Mouse (Mus musculus) adrenal gland, adult (tissue): ENCODE data around the gene Vti1a.

ENCODE experiments used
- DNase-seq, 2 experiments: peaks; one replicate each; pipeline ENCODE4 v3.0.0; 2022 to 2023; ENCODE audit warnings: low spot score in 1 of 2; ENCODE audit not compliant: inconsistent age in 2 of 2

Gene Vti1a

DNA sequence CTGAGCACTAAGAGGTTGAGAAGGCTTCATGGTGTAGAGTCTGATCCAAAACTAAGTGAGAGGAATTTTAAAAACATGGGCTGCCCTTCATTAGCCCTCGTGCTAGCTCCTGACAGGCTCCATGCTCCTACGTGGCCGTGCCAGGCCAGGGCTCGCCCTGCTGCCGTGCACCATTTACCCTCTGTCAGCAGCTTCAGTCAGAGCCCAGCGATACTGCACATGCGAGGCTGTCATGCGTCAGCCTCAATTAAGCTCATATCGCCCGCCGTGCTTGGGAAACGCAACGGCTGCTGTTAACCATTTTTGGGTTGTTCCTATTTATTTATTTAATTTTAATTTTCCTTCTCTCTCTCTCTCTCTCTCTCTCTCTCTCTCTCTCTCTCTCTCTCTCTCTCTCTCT, 133.0 kb downstream of the Vti1a start:
- DNase-seq = no peak

DNA sequence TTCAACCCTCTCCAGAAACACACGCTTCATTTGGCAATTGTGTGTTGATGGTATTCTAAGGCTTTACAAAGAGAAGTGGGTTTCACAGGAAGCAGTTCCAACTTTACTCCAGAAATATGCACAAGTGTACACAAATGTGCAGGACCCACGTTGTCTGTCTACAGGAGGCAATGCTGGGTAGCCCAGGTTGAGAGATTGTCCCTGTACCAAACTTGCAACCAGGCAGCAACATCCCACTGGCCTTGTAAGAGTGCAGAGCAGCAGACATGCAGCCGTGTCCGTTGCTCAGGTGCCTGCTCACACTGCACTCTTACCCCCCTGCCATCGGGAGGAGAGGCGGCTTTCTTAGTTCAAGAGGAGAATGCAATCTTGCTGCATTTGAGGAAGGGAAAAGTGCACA, 133.4 kb downstream of the Vti1a start:
- no peak for DNase-seq

DNA sequence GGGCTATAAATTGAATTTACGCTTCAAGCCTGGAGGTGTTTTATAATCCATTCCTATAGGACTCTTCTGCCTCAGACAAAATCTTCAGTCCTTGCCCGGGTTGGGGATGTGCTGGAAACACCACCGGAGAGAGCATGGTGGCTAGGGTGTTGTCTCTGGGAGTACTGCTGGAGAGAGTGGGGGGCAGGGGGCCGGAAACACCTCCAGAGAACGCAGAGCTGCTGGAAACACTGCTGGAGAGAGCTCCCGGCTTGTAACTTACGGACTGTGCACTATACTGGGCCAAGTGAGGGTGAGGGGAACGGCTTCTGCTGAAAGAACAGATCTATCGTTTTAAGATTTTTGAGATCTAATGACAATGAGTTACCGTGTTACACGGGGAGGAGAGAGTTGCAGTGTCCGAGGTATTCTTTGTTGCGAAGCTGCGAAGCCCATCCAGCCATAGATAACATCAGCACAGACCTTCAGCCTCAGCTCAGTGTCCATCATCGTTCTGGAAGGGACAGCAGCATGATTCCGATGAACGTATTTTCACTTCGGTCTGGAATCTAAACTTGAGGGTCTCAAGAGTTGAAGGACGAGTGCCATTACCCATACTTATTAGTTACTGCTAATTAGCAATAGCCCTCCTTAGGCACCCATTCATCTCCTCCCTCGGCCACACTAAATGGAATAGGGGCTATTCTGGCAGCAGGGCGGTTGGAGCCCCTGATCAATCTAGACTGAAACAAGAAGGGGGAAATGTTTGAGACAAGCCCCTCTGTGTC, 140.4 kb downstream of the Vti1a start:
- no peak for DNase-seq

DNA sequence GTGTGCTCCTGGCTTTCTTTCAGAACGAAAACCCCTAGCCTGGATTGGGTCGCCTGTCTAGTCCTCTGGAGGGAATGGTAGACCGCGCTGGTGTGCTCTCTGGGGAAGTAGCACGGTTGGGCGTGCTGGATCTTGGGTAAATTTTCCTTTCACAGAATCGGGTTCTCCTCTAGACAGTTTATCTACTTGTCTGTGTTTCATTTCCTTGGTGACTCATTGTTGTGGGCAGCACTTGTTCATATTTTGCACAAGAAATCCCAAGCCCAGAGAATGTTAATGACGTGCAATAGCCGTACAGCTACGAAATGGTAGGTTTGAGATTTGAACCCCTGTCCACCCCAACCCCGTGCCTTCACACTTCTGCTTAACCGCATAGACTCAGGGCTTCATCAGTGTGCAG, 145.9 kb downstream of the Vti1a start:
- DNase-seq = no peak

DNA sequence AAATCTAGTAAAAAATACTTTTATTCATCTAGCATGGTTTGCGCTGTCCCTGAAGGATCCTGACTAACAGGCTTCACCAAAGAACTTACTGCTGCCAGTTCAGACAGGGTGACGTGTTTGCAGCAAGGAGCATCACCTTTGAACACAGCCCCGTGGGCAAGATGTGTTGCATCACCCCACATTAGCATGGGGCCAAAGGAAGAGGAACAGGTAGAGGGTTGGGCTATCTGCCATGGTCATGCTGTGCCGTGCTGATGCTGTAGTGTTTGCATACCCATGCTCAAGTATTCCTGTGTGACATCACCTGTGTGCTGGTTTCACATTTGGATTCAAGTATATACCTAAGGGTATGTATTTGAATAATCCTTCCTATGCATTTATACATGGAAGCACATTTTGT, 147.6 kb downstream of the Vti1a start:
- no peak for DNase-seq

DNA sequence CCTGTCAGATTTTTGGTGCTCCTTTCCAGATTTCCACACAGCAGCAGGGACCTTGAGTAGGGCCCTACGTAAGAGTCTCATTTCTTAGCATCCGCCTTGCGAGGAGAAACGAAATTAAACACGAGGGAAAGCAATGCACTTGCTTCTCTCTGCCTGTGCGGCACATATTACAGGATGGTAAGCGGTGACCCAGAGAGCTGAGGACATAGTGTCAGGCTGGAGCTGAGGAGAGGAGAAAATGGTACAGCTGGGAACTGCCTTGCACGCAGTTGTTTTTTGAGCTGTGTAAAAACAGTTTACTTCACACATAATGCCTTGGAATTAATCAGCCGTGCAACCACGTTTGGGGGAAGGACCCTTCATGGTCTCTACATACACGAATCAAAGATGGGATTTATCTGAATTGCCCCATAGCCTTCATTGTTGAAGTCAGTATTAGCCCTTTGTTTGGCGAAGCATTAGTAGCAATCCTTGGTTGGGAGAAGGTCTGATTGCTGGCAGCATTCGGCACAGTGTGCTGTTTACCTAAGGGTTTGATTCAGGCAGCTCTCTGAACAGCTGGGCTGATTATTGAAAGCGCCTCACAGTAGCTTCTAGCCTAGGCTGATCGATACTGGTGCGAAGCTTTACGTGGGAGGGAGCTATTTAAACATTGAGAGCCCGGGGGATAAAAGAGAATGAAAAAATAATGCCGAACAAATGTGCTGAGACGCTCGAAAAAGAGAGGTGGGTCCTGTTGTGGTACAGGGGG, 153.4 kb downstream of the Vti1a start:
- no peak for DNase-seq

DNA sequence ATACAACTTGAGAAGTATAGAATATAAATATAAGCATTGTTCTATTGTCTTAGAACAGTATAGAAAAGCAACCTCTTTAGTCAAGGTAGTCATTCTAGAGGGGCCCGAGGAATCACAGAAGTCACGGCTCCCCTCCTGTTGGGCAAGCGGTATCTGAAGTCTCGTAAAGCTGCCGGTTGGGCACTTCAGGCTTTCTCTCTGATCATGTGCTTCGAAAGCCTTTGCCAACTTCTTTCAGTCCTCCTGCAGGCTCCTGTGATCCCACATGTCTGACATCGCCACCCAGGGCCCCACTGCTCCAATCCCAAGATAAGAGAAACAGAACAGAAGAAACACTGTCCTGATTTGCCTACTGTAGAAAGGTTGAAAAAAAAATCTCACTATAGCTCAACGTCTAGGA, 156.5 kb downstream of the Vti1a start:
- DNase-seq = no peak

DNA sequence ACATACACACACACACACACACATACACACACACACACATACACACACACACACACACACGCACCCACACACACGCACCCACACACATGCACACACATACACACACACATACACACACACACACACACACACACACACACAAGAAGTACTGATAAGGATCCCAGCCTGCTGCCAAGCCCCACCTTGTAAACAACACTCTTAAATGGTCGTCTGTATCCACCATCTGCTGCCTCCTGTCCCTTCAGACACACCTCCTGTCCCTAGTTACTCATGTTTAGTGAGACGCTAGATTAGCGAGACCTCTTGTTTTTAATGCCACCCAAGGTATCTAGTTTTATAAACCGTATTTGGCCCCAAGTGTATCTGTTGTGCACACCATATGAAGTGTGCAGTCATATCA, 158.1 kb downstream of the Vti1a start:
- no peak for DNase-seq

DNA sequence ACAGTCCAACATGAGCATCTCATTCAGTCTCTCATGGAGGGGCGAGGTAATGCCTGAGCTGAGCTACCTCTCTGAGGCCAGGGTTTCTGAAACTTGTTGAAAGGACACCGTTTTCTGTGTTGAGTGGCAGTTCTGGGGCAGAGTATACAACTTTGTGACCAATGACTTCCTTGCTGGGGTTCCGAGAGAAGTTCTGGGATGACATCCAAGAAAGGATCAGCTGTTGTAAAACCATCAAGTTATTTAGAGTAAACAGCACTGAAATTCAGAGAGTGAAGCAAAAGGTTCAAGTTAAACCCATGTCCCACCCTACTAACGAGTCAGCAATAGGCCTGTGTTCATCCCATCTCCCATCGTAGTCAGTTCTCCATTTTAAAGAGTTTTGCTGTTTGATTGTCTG, 164.4 kb downstream of the Vti1a start:
- no peak for DNase-seq

DNA sequence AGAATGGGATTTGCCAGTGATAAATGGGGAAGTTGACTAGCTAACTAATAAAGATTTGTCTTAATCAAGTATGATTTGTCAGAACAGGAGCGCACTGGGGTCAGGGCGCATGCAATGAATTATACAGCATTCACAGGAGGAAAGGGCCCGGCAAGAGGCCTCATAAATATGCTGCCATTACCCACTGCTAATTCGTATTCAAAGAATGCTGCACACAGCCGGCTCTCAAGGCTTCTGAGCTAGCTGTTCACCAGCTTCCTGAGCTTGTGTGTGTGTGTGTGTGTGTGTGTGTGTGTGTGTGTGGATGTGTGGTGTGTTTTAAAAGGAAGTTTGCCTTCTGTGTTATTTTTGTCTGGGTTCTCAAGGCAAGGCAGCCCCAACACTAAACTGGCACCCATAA, 165.2 kb downstream of the Vti1a start:
- no peak for DNase-seq

DNA sequence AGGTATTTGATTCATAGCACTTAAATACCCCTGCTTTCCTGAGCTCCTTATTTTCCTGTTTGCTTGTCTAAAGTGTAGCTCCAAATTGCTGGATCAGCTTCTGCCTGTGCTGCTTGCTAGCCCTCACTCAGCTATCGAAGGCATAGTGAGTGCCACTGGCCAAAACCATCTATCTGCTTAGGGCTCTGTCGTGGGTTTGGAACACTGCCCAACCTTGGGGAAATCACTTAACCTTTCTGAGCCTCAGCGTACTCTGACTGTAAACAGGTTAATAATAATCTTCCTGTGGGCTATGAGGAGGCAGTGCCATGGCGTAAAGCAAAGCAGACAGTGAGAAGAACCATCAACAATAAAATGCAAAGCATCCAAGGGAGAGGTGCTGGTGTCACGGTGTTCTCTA, 167.4 kb downstream of the Vti1a start:
- peak in 1 of 2 experiments; percentile 47 for DNase-seq

DNA sequence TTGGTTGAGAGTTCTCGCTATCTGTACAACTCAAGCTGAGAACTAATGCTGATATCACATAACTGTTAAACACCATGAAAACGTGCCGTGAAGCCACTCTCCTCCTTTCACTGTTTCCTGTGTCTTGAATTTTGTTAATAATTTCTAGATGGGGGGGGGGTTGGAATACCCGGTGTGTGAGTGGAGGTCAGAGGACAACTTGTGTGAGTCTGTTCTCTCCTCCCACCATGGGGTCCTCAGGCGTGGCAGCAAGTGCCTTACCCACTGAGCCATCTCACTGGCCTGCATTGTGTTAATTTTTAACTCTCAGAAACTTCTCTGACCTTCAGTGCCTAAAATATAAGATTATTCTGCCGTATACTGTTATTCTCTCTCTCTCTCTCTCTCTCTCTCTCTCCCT, 168.5 kb downstream of the Vti1a start:
- DNase-seq = no peak

DNA sequence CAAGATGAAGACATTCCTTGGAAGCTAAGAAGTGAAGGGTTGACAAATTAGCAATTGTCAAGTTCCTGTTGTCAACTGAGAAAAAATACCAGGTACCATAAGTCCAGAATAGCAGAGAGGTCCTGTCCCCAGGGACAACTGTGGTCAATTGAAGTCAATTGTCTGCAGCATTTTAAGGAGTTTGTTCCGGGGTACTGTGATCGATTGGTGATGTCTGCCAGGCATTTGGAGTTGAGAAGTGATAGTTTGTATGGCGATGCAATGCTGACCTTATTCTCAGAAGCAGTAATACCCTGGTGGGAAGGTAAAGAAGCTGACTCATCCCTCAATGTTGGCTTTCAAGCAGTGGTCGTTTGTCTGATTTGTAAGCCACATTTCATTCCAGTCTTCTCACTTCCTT, 170.4 kb downstream of the Vti1a start:
- no peak for DNase-seq

DNA sequence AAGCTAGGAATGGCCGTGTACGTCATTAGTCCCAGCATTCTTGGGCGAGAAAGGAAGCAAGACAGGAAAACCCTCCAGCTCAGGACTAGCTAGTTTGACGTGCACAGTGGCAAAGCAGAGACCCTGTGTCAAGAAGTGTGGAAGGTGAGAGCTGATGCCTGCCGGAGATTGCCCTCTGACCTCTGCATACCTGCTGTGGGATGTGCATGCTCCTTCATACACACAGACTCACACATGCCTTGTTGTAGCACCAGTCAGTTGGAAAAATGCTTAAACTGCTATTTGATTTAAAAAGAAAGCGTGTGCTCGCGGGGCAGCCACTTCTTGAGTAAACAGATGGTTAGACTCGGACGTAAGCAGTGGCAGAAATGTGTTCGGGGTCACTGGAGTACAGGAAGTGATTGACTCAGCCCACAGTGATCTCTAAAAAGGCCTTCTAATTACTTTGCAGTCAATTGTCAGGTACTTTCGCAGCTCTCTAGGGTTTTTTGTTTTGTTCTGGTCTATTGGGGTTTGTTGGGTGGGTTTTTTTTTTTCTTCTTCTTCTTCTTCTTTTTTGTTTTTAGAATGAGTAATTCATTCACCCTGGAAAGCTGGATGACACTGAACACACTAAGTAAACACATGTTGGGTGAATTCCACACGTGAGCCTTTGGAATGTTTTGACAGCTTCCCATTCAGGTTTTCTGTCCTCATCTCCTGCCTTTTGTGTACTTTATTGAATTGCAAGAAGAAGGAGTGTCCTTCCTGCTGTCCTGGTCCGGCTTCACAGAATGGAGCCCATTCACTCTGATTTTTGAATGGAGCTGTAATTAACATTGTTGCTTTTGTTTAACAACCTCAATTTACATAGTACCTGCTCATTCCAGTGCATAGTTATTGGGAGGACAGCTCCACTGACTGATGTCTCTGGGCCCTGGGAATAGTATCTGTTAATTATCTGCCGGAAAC, 175.3 kb downstream of the Vti1a start:
- DNase-seq = no peak

DNA sequence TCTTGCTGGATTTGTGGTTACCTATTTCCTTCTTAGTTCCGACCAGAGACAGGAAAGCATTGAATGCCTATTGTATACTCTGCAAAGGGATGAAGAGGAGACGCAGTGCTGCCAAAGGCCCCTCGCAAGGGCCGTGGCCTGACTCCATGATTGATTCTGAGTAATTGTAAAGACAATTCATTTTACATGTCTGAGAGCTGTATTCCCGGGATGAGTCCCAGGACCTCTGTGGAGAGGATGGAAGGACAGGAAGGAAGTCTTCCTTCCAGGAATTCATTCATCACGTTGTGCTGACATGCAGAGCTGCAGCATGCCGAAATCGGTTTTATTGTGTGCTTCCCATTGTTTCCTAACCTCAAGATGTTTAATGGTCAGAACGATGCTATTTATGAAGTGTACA, 180.2 kb downstream of the Vti1a start:
- peak; percentile 8 to 44 for DNase-seq

DNA sequence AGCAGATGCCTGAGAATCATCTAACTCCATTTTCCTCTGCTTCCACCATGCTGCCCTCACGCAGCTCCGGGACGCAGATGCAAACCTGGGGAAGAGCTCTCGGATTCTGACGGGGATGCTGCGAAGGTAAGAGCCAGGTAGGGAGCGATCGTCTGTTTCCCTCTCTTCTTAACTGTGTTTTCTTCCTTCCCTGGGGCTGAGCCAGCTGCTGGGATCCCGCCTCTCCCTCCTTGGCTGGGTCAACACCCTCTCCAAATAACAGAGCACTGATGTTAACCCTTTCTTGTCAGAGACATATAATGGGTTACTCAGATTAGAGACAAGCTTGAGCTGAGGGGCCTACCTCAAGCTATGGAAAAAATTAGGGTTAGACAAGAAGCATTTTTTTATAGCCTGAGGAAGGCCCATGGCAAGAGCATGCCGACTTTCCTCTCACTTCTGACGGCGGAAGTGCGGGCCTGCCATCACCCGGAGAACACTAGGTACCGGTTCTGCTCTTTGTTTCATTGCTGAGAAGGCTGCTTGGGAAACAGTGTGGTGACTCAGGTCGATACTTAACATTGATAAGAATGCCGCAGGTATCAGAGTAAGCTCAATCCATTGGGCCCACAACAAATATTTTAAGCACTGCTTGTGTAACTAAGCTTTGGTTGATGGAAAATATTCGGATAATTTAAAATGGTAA, 183.2 kb downstream of the Vti1a start:
- DNase-seq = no peak

DNA sequence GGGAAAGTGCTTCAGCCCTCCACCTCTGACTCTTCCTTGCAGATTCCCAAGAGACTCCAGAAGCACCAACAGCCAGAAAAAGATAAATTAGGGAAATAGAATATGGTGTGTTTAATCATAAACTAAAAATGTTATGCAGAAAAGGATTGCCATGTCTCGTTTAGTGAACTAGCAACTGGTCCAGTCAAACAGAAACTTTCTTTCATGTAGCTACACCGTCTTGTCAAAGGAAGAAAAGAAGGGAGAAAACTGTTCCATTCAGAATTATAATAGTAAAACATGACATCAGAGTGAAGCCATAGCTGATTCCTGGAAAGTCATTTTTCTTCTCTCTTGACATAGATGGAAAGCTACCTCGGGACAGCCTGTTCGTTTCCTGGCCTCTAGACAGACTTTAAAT, 185.9 kb downstream of the Vti1a start:
- DNase-seq = no peak

DNA sequence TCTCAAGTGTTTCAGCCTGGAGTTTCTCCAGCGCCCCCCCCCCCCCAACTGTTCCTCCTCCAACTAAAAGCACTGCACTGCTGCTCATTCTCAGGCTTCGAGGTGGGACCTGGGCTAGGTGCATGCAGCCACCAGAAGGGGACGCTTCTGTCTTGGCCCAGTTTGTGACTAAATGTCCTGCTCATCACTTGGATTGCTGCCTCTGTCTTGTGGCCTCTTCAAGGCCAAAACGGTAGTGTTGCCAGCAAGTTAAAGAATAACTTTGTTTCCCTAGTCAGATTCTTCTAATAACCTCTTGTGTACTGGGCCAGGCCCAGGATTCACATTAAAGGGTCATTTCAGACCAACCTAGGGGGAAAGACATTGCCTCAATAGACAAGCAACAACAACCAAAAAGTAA, 187.7 kb downstream of the Vti1a start:
- DNase-seq = peak; percentile 62

DNA sequence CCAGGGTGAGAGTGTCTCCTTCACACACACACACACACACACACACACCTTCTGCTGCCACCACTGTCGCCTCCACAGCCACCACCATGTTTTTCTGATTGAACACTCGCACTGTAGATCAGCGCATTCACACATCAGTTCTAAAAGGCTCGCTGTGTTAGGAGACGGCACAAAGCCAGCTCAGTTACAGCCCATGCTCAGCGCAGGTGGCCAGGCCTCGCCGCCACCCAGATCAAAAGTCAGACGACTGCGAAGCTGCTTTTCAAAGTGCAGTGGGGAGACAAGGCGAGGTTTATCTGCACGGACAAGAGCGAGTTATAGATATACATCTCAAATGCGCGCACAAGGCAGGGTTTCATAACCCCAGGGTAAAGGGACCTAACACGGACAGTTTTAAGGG, 191.7 kb downstream of the Vti1a start:
- no peak for DNase-seq

DNA sequence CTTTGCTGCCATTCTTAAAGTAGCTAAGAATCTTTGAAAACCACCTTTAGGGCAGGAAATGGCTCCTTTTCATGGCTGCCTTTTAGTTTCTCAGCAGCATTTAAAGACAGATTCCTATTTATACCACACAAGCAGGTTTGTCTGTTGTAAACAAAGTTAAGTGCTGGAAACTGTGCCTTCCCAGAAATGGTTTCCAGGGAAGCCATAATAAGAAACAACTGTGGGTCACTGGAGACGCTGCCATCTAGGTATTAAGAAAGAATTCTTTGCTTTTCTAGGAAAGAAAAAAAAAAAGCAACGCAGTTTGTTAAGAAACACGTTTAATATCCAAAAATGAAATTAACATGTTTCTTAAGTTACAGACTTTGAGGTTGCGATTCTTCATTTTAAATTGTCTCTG, 192.1 kb downstream of the Vti1a start:
- no peak for DNase-seq

DNA sequence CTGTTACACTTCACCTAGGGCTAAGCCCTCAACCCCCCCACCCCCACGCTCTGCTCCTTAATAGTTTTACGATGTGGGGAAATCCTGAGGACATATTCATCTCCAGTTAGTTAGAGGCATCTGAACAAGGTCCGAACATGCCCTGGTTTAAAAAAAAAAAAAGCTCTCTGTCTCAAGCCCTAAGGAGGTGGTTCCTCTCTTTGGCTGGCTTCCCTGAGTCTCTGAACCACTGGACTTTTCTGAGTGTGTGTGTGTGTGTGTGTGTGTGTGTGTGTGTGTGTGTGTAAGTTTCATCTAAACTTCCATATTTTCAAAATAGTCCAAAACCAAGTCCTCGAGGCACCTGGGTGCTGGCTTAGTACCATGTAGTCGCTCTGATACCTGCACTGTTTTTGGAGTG, 192.9 kb downstream of the Vti1a start:
- DNase-seq = no peak
